Mouse (Mus musculus): ENCODE measurements around the gene Eif3a. TPM values are rescaled to one million over a fixed set of nuclear protein-coding genes. Genes with fewer than 3 reads are reported as not detected.

Gene Eif3a
- polyA plus RNA-seq, 1 experiment from 2014 or later = 149 TPM

DNA sequence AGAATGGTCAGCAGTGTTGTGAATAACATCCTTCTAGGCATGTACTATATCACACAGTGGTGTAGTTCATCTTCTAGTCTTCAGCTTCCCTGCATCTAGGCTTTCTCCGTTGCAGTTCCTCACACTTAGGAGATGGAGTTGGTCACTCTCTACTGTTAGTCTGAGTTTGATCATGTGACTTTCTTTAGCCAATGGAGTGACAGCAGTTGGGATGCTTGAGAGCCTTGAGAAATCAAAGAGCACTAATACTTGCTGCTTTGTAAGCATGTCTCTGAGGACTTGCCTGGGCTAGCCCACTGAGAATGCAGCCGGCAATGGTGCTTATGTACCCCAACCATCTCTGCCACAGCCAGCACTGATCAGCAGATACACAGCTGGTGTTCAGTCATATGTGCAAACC lies 77.9 kb downstream of the Eif3a start:
- no peaks in the 10 kb centered on the region for H3K9me3 ChIP-seq (replicated peaks; ENCODE audit: control insufficient read depth, low read length)
- no peak overlapping the region for H3K27ac ChIP-seq (ENCODE audit: low read depth, low read length)
- no peak overlapping the region for H3K4me3 ChIP-seq (ENCODE audit: low read depth, low read length)
- H3K4me2 ChIP-seq = no peak overlapping the region
- ATAC-seq (replicated peaks; ENCODE audit: insufficient number of reproducible peaks, low FRiP score, low TSS enrichment) = no peak
- H3K4me1 ChIP-seq (ENCODE audit: control insufficient read depth, insufficient read depth, low read length) = no peaks in the 10 kb centered on the region
- H3K27me3 ChIP-seq (ENCODE audit: control insufficient read depth, insufficient read depth, low read length) = no peaks in the 10 kb centered on the region
- no peaks in the 10 kb centered on the region for H3K36me3 ChIP-seq (ENCODE audit: control insufficient read depth, insufficient read depth, low read length)
- 76% methylated on average over 2 of the region's 2 CpGs for WGBS (ENCODE audit: insufficient replicate concordance)
- H3K9ac ChIP-seq (ENCODE audit: low read depth, low read length) = no peak overlapping the region

Small RNA genes within 50 kb of the gene (microRNA-seq; reads per million reads assigned to microRNA genes)
- not detected for gene mmu-mir-3084-1 (ENCODE audit: borderline number of aligned reads)

Other genes with a start within 250 kb of the Eif3a start
- 22.5 and 24.5 TPM in 2 replicates for gene Cacul1, start 209.6 kb downstream of the Eif3a start, polyA plus RNA-seq (2014; fragmentation: Nextera tagmentation; extraction: Ambion mirVana)
- gene Nanos1, start 34.7 kb downstream of the Eif3a start, polyA plus RNA-seq (2014; fragmentation: Nextera tagmentation; extraction: Ambion mirVana) = 1.3 and 1.6 TPM in 2 replicates
- 24.7 and 30.0 TPM in 2 replicates for gene Fam45a, start 20.9 kb upstream of the Eif3a start, polyA plus RNA-seq (2014; fragmentation: Nextera tagmentation; extraction: Ambion mirVana)
- 6.9 and 7.3 TPM in 2 replicates for gene Sfxn4, start 70.8 kb upstream of the Eif3a start, polyA plus RNA-seq (2014; fragmentation: Nextera tagmentation; extraction: Ambion mirVana)
- gene Prdx3, start 83.9 kb upstream of the Eif3a start, polyA plus RNA-seq (2014; fragmentation: Nextera tagmentation; extraction: Ambion mirVana) = 205 and 208 TPM in 2 replicates
- 4.7 and 4.9 TPM in 2 replicates for gene Grk5, start 99.1 kb upstream of the Eif3a start, polyA plus RNA-seq (2014; fragmentation: Nextera tagmentation; extraction: Ambion mirVana)

All from heart, embryonic 11.5 days (tissue).